Mouse (Mus musculus) bone marrow macrophage, adult 2 months (primary cell): ENCODE measurements around the gene Fam173b. TPM values are rescaled to one million over a fixed set of nuclear protein-coding genes. Genes with fewer than 3 reads are reported as not detected.
"Not testable (repeated sequence)": the region's sequence is repeated elsewhere in the genome, so short reads cannot be mapped to it uniquely, and the experiment has no call there.

Source experiments
- H3K27ac ChIP-seq: 2 replicates; pipeline ENCODE4 v1.5.1; 2012; ENCODE audit warnings: low read depth, low read length; ENCODE audit not compliant: insufficient read depth
- H3K4me1 ChIP-seq: 2 replicates; pipeline ENCODE4 v1.6.1; 2012; ENCODE audit warnings: low read length; ENCODE audit not compliant: control insufficient read depth, insufficient read depth
- H3K4me3 ChIP-seq: 2 replicates; pipeline ENCODE4 v1.5.1; 2012; ENCODE audit warnings: mild to moderate bottlenecking, low read length, moderate library complexity; ENCODE audit not compliant: insufficient read depth
- CTCF ChIP-seq: IDR thresholded peaks from 2 replicates; pipeline ENCODE4 v1.5.1; 2012; ENCODE audit warnings: low read depth, mild to moderate bottlenecking, low read length, moderate library complexity
- POLR2A ChIP-seq: IDR thresholded peaks from 2 replicates; pipeline ENCODE4 v1.6.1; 2012; ENCODE audit warnings: mild to moderate bottlenecking, low read depth, low read length, borderline replicate concordance
- polyA plus RNA-seq: library from polyadenylated mRNA; stranded (reverse); fragments of >200 nt; gene quantifications from 2 replicates; pipeline ENCODE4 v1.2.4, GENCODE M21; 2012; ENCODE audit not compliant: missing spikeins, insufficient read depth, insufficient read length

Gene Fam173b
- polyA plus RNA-seq, 1 experiment = 14.4 TPM

- H3K4me1 ChIP-seq = peaks cover 48% of the 10 kb centered on the region
- H3K27ac ChIP-seq = no peak overlapping the region
- no peak overlapping the region for H3K4me3 ChIP-seq
- TF ChIP-seq POLR2A (no peak), CTCF (no peak)
Measured at GRCm38 (mm10) chr15:31569325-31570022, 32.2 kb upstream of the Fam173b start.

- Histone ChIP-seq H3K27ac (no peak overlapping the region), H3K4me1 (peaks cover 35% of the 10 kb centered on the region), H3K4me3 (no peak overlapping the region)
- TF ChIP-seq CTCF (no peak), POLR2A (no peak)
Measured at GRCm38 (mm10) chr15:31570959-31571358, 30.7 kb upstream of the Fam173b start.

- peak overlapping the region; percentile 22 for H3K27ac ChIP-seq
- peaks cover 30% of the 10 kb centered on the region for H3K4me1 ChIP-seq
- TF ChIP-seq CTCF (no peak), POLR2A (no peak)
- no peak overlapping the region for H3K4me3 ChIP-seq
Measured at GRCm38 (mm10) chr15:31571906-31572722, 29.5 kb upstream of the Fam173b start.

- H3K4me1 ChIP-seq = peaks cover 24% of the 10 kb centered on the region
- H3K4me3 ChIP-seq = no peak overlapping the region
- no peak for TF ChIP-seq POLR2A
- no peak for TF ChIP-seq CTCF
- no peak overlapping the region for H3K27ac ChIP-seq
Measured at GRCm38 (mm10) chr15:31573287-31573686, 28.4 kb upstream of the Fam173b start.

- Histone ChIP-seq H3K27ac (no peak overlapping the region), H3K4me1 (peaks cover 24% of the 10 kb centered on the region), H3K4me3 (no peak overlapping the region)
- no peak for TF ChIP-seq CTCF
- no peak for TF ChIP-seq POLR2A
Measured at GRCm38 (mm10) chr15:31573692-31574091, 28.0 kb upstream of the Fam173b start.

- H3K4me1 ChIP-seq = peaks cover 17% of the 10 kb centered on the region
- H3K27ac ChIP-seq = no peak overlapping the region
- H3K4me3 ChIP-seq = no peak overlapping the region
- no peak for TF ChIP-seq POLR2A
- TF ChIP-seq CTCF = no peak
Measured at GRCm38 (mm10) chr15:31576076-31576475, 25.6 kb upstream of the Fam173b start.

GRCm38 (mm10) chr15:31581086-31581485, 20.6 kb upstream of the Fam173b start:
- not testable (repeated sequence) for H3K4me3 ChIP-seq

GRCm38 (mm10) chr15:31583304-31584085, 18.2 kb upstream of the Fam173b start:
- Histone ChIP-seq H3K4me3 (no peak overlapping the region), H3K4me1 (peaks cover 6% of the 10 kb centered on the region; the same call in 1 of the 2 replicates), H3K27ac (no peak overlapping the region)
- TF ChIP-seq CTCF (no peak), POLR2A (no peak)

More at GRCm38 (mm10) chr15:31581086-31581485, 20.6 kb upstream of the Fam173b start:
- not testable (repeated sequence) for H3K4me1 ChIP-seq, H3K27ac ChIP-seq

GRCm38 (mm10) chr15:31585238-31585637, 16.4 kb upstream of the Fam173b start:
- TF ChIP-seq POLR2A = no peak
- TF ChIP-seq CTCF = no peak
- H3K4me3 ChIP-seq = no peak overlapping the region

GRCm38 (mm10) chr15:31586088-31586487, 15.6 kb upstream of the Fam173b start:
- TF ChIP-seq CTCF = no peak
- TF ChIP-seq POLR2A = no peak
- H3K4me3 ChIP-seq = no peak overlapping the region
- no peak overlapping the region for H3K27ac ChIP-seq
- H3K4me1 ChIP-seq = peaks cover 6% of the 10 kb centered on the region; the same call in 1 of the 2 replicates

More at GRCm38 (mm10) chr15:31585238-31585637, 16.4 kb upstream of the Fam173b start:
- H3K4me1 ChIP-seq = peaks cover 6% of the 10 kb centered on the region; the same call in 1 of the 2 replicates
- H3K27ac ChIP-seq = no peak overlapping the region
